26 mouse cellular contexts compared by ENCODE assay signal in the genomic region with DNA sequence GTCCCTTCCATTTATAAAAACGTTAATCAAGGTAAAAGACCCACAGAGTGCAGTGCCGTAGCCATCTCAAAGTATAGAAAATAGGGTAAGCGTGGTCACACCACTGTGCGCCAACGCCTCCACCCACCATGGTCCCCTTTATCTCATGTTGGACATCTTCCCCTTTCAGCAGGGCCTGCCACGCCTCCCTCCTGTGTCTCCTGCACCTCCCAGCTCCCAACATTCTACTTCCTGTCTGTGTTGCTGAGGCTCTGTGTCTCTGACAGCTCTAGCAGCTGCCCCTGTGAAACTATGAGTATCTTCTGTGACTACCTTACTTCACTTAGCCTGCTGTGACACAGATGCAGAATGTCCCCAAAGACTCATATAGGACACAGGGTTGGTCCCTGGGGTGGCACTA. TPM values are rescaled to one million over a fixed set of nuclear protein-coding genes. Genes with fewer than 3 reads are reported as not detected.
DNase-seq lines count a peak whose midpoint lies in the region; ATAC-seq and TF ChIP-seq lines count a peak whose summit lies in the region.
"Had no signal": no experiment of that assay in that cellular context is flagged by ENCODE, and none has a peak within 500 bp of the region (broad histone marks: within the 10 kb centered on the region; RNA-seq: fewer than 3 reads in every experiment).

No protein-coding gene starts in this region.

- H3K4me3 ChIP-seq in lung, adult 2 months (replicated peaks; ENCODE audit: extremely low read depth, low read depth, low read length) = no peak overlapping the region
- H3K4me3 ChIP-seq in liver, embryonic 14.5 days (ENCODE audit: insufficient read depth in 1 of 2, low read depth in 2 of 2, low read length in 2 of 2) = no peak overlapping the region
- H3K4me3 ChIP-seq in embryonic facial prominence, embryonic 10.5 days = no peak overlapping the region
- H3K4me3 ChIP-seq: embryonic facial prominence, embryonic 12.5 days; heart, embryonic 15.5 days; hindbrain, embryonic 13.5 days; limb, embryonic 15.5 days; midbrain, embryonic 10.5 days; midbrain, embryonic 15.5 days had no signal

- peak; percentile 67 for ATAC-seq in common myeloid progenitor, adult 5-6 weeks (replicated peaks; ENCODE audit: low read depth, poor library complexity, severe bottlenecking)
- ATAC-seq in liver, embryonic 14.5 days (ENCODE audit: insufficient read depth) = 0 out of 2 replicates have a peak, but pooled peaks have one; percentile 37
- ATAC-seq: activated CD4-positive, CD25-positive, alpha-beta regulatory T cell, adult 4 months; CD4-positive, CD25-positive, alpha-beta regulatory T cell, adult 4 months; forebrain, embryonic 14.5 days; intestine, postnatal 0 days; midbrain, embryonic 15.5 days had no signal

- H3K4me1 ChIP-seq in lung, adult 2 months (ENCODE audit: control insufficient read depth, insufficient read depth, low read length) = peaks cover 4% of the 10 kb centered on the region
- peaks cover 0 to 4% of the 10 kb centered on the region in 2 experiments; a peak in 3 of 4 replicates for H3K4me1 ChIP-seq in liver, embryonic 14.5 days (replicated peaks; ENCODE audit: control insufficient read depth in 2 of 2, insufficient read depth in 2 of 2, low read length in 1 of 2)
- peaks cover 6% of the 10 kb centered on the region for H3K4me1 ChIP-seq in embryonic facial prominence, embryonic 10.5 days
- H3K4me1 ChIP-seq: embryonic facial prominence, embryonic 12.5 days; midbrain, embryonic 15.5 days had no signal

- TF ChIP-seq POLR2A in lung, adult 2 months (IDR thresholded peaks at IDR 0.05; ENCODE audit: borderline replicate concordance, extremely low read depth, low read depth, low read length) = no peak

- H3K27ac ChIP-seq in liver, embryonic 14.5 days = no peak overlapping the region
- no peak overlapping the region for H3K27ac ChIP-seq in embryonic facial prominence, embryonic 10.5 days (replicated peaks)
- H3K27ac ChIP-seq: embryonic facial prominence, embryonic 12.5 days; heart, embryonic 15.5 days; hindbrain, embryonic 13.5 days; limb, embryonic 15.5 days; midbrain, embryonic 10.5 days; midbrain, embryonic 15.5 days had no signal

- WGBS in lung, adult 2 months = 57% methylated on average over 6 of the region's 6 CpGs
- WGBS in liver, embryonic 14.5 days (ENCODE audit: insufficient replicate concordance) = 31% methylated on average over 6 of the region's 6 CpGs
- 91% methylated on average over 6 of the region's 6 CpGs for WGBS in embryonic facial prominence, embryonic 10.5 days

- TF ChIP-seq CTCF in lung, adult 2 months (IDR thresholded peaks at IDR 0.05; ENCODE audit: insufficient read depth, low read length) = no peak
- no peak for TF ChIP-seq CTCF in liver, embryonic 14.5 days (IDR thresholded peaks at IDR 0.05; ENCODE audit: low read depth)

- H3K27me3 ChIP-seq in liver, embryonic 14.5 days (ENCODE audit: control insufficient read depth, insufficient read depth, low read length) = no peaks in the 10 kb centered on the region
- H3K27me3 ChIP-seq in embryonic facial prominence, embryonic 10.5 days (replicated peaks; ENCODE audit: low read depth, poor library complexity, severe bottlenecking) = no peaks in the 10 kb centered on the region
- H3K27me3 ChIP-seq: embryonic facial prominence, embryonic 12.5 days; heart, embryonic 15.5 days; hindbrain, embryonic 13.5 days; limb, embryonic 15.5 days; midbrain, embryonic 15.5 days had no signal

- no peaks in the 10 kb centered on the region for H3K9me3 ChIP-seq in liver, embryonic 14.5 days (ENCODE audit: control insufficient read depth, low read length)
- H3K9me3 ChIP-seq in embryonic facial prominence, embryonic 10.5 days = 0 out of 2 replicates have a peak, but pooled peaks cover 6% of the 10 kb centered on the region
- H3K9me3 ChIP-seq: embryonic facial prominence, embryonic 12.5 days; heart, embryonic 15.5 days; limb, embryonic 15.5 days; midbrain, embryonic 15.5 days had no signal

- peak; percentile 43 for DNase-seq in lung, postnatal 10 days
- no peak for DNase-seq in lung, adult 2 months
- no peak for DNase-seq in liver, embryonic 14.5 days (ENCODE audit: low read depth in 3 of 3, low spot score in 3 of 3)
- DNase-seq in frontal cortex, postnatal 36 days (ENCODE audit: low spot score in 2 of 2) = no peak
- DNase-seq in adrenal gland, postnatal 10 days = no peak
- DNase-seq in embryonic facial prominence, embryonic 10.5 days (ENCODE audit: low spot score) = no peak
- DNase-seq: adrenal gland, adult 2 months; cerebellum, adult 8-10 months; heart, postnatal 4 days; kidney, adult 9 months; kidney, postnatal 10 days; layer of hippocampus, postnatal 36 days; left cerebral cortex, postnatal 4 days; lung, embryonic 14.5 days; thymus, adult 2 months had no signal

- no peak overlapping the region for H3K4me2 ChIP-seq in liver, embryonic 14.5 days (ENCODE audit: low read depth)
- H3K4me2 ChIP-seq: embryonic facial prominence, embryonic 12.5 days; heart, embryonic 15.5 days; hindbrain, embryonic 13.5 days; limb, embryonic 15.5 days; lung, embryonic 14.5 days; midbrain, embryonic 15.5 days had no signal

- no peak overlapping the region for H3K9ac ChIP-seq in liver, embryonic 14.5 days (replicated peaks)
- H3K9ac ChIP-seq: embryonic facial prominence, embryonic 12.5 days; heart, embryonic 15.5 days; hindbrain, embryonic 13.5 days; limb, embryonic 15.5 days; lung, embryonic 14.5 days; midbrain, embryonic 15.5 days had no signal

- TF ChIP-seq EP300 in liver, embryonic 14.5 days (IDR thresholded peaks at IDR 0.05; ENCODE audit: low read depth) = no peak

- no peaks in the 10 kb centered on the region for H3K36me3 ChIP-seq in liver, embryonic 14.5 days (replicated peaks; ENCODE audit: control insufficient read depth, insufficient read depth, low read depth)
- H3K36me3 ChIP-seq in embryonic facial prominence, embryonic 10.5 days (replicated peaks) = peaks cover 14% of the 10 kb centered on the region
- H3K36me3 ChIP-seq: limb, embryonic 15.5 days; midbrain, embryonic 15.5 days had no signal

RNA-seq across cellular contexts. Expression of a gene that starts 45.1 kb away (rescaled TPM):
- 37.1 and 43.5 TPM in 2 replicates for polyA plus RNA-seq in lung, adult 2 months (2012; rRNA removed)
- 55.0 and 96.1 TPM in 2 replicates for total RNA-seq in common myeloid progenitor, adult 5-6 weeks (2017)
- 7.8 and 10.1 TPM in 2 replicates for polyA plus RNA-seq in liver, embryonic 14.5 days (2012; rRNA removed)
- 15.8 and 17.0 TPM in 2 replicates for polyA plus RNA-seq in liver, embryonic 14.5 days (2014; fragmentation: Nextera tagmentation; extraction: Ambion mirVana)
- total RNA-seq in adrenal gland, postnatal 10 days (2021) = 10 to 100 TPM; 32.5 to 39.5 TPM
- 26.3 and 27.3 TPM in 2 replicates for polyA plus RNA-seq in embryonic facial prominence, embryonic 10.5 days (2016; fragmentation: Nextera tagmentation; extraction: Ambion mirVana)
